In the genomic region with DNA sequence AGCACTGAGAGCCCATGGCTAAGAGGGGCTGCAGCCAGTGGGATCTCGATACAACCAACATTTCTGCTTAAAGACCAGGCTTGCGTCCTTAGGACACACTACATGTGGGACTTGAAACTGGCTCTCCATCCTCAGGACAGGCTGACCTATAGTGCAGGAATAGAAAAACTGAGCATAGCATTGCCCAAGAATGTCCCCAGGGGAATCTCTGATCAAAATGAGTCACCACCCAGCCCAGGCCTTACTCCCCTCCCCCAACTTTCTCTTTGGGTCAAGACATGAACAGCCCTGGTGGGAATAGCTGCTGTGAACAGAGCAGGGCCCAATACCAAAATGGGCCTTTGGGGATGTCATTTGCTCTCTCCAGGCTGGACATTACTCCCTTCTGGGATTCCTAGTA, we compare ENCODE assay signal across 25 mouse cellular contexts. TPM values are rescaled to one million over a fixed set of nuclear protein-coding genes. Genes with fewer than 3 reads are reported as not detected.
DNase-seq lines count a peak whose midpoint lies in the region; ATAC-seq and TF ChIP-seq lines count a peak whose summit lies in the region.
"Had no signal": no experiment of that assay in that cellular context is flagged by ENCODE, and none has a peak within 500 bp of the region (broad histone marks: within the 10 kb centered on the region; RNA-seq: fewer than 3 reads in every experiment).

No protein-coding gene starts in this region.

- H3K27me3 ChIP-seq in midbrain, embryonic 11.5 days (ENCODE audit: control insufficient read depth, insufficient read depth, low read length): peaks cover 17% of the 10 kb centered on the region
- peaks cover 62% of the 10 kb centered on the region for H3K27me3 ChIP-seq in midbrain, embryonic 10.5 days (ENCODE audit: low read depth, poor library complexity, severe bottlenecking)
- no peaks in the 10 kb centered on the region for H3K27me3 ChIP-seq in Patski
- H3K27me3 ChIP-seq in stomach, postnatal 0 days (ENCODE audit: control insufficient read depth, insufficient read depth, low read length): peaks cover 7% of the 10 kb centered on the region

- CTCF ChIA-PET in Patski (lab: Charles Lee): no interaction called here

- H3K9ac ChIP-seq in midbrain, embryonic 11.5 days (ENCODE audit: low read length): no peak overlapping the region
- no peak overlapping the region for H3K9ac ChIP-seq in stomach, postnatal 0 days (ENCODE audit: low read length)
- H3K9ac ChIP-seq: embryonic facial prominence, embryonic 12.5 days; forebrain, embryonic 12.5 days; forebrain, postnatal 0 days; heart, embryonic 13.5 days; hindbrain, embryonic 15.5 days had no signal

- no peak for TF ChIP-seq CTCF in Patski (IDR thresholded peaks at IDR 0.05)
- no peak for TF ChIP-seq CTCF in stomach, postnatal 0 days (IDR thresholded peaks at IDR 0.05; ENCODE audit: low read depth)

- ATAC-seq in midbrain, embryonic 11.5 days (ENCODE audit: low FRiP score): no peak
- peak; percentile 26 for ATAC-seq in Patski
- no peak for ATAC-seq in stomach, postnatal 0 days (ENCODE audit: low FRiP score, low TSS enrichment)
- ATAC-seq: forebrain, postnatal 0 days; intestine, embryonic 16.5 days had no signal

- no peaks in the 10 kb centered on the region for H3K4me1 ChIP-seq in midbrain, embryonic 11.5 days (ENCODE audit: control insufficient read depth, insufficient read depth, low read length)
- peaks cover 12% of the 10 kb centered on the region for H3K4me1 ChIP-seq in midbrain, embryonic 10.5 days
- H3K4me1 ChIP-seq in stomach, postnatal 0 days (replicated peaks; ENCODE audit: control insufficient read depth, insufficient read depth): no peaks in the 10 kb centered on the region

- TF ChIP-seq EP300 in stomach, postnatal 0 days (optimal IDR thresholded peaks at IDR 0.05): no peak

- no peak overlapping the region for H3K4me2 ChIP-seq in midbrain, embryonic 11.5 days
- H3K4me2 ChIP-seq in stomach, postnatal 0 days (replicated peaks; ENCODE audit: low read depth): no peak overlapping the region
- H3K4me2 ChIP-seq: embryonic facial prominence, embryonic 12.5 days; forebrain, embryonic 12.5 days; heart, embryonic 13.5 days; hindbrain, embryonic 15.5 days had no signal

- H3K9me3 ChIP-seq in midbrain, embryonic 11.5 days (ENCODE audit: control insufficient read depth, low read length): no peaks in the 10 kb centered on the region
- no peaks in the 10 kb centered on the region for H3K9me3 ChIP-seq in midbrain, embryonic 10.5 days (replicated peaks)
- no peaks in the 10 kb centered on the region for H3K9me3 ChIP-seq in stomach, postnatal 0 days (ENCODE audit: control insufficient read depth, low read length)
- H3K9me3 ChIP-seq: embryonic facial prominence, embryonic 12.5 days; forebrain, embryonic 12.5 days; G1E; heart, embryonic 13.5 days; hindbrain, embryonic 15.5 days had no signal

- in situ Hi-C loops in Patski (cut with MboI; ENCODE audit: low pct_unique_long_range_greater_than_20kb): loop anchor here (5.0 kb wide), 1 partner anchor 230 kb away; no protein-coding TSS in a partner anchor

- WGBS in midbrain, embryonic 11.5 days: 83% methylated on average over 2 of the region's 2 CpGs
- 88% methylated on average over 2 of the region's 2 CpGs for WGBS in midbrain, embryonic 10.5 days
- WGBS in stomach, postnatal 0 days: 77% methylated on average over 2 of the region's 2 CpGs

- POLR2A ChIA-PET in Patski (lab: Charles Lee): no interaction called here

- no peak overlapping the region for H3K27ac ChIP-seq in midbrain, embryonic 11.5 days (ENCODE audit: low read depth, low read length)
- H3K27ac ChIP-seq in midbrain, embryonic 10.5 days (replicated peaks): no peak overlapping the region
- H3K27ac ChIP-seq in stomach, postnatal 0 days (replicated peaks): no peak overlapping the region
- H3K27ac ChIP-seq: embryonic facial prominence, embryonic 12.5 days; forebrain, embryonic 12.5 days; heart, embryonic 13.5 days; hindbrain, embryonic 15.5 days had no signal

- peak; percentile 30 for DNase-seq in adrenal gland, postnatal 10 days
- DNase-seq in adrenal gland, postnatal 4 days (ENCODE audit: low spot score in 2 of 2): no peak
- DNase-seq in midbrain, embryonic 11.5 days (ENCODE audit: low spot score, missing footprints): peak; percentile 81
- DNase-seq in midbrain, embryonic 10.5 days (ENCODE audit: low spot score): no peak
- no peak for DNase-seq in Patski (ENCODE audit: low read depth, low spot score)
- DNase-seq in stomach, postnatal 0 days (ENCODE audit: low spot score): peak; percentile 10
- DNase-seq in right cerebral cortex, postnatal 4 days: no peak
- DNase-seq in left cerebral cortex, adult 11 months (ENCODE audit: low spot score): no peak
- DNase-seq: adrenal gland, postnatal 25 days; cerebellum, adult 11 months; cerebellum, adult 8-10 months; cerebellum, postnatal 25 days; forebrain, postnatal 0 days; gastrocnemius, postnatal 14 days; heart, postnatal 36 days had no signal

- H3K36me3 ChIP-seq in midbrain, embryonic 11.5 days (ENCODE audit: control insufficient read depth, insufficient read depth, low read length): no peaks in the 10 kb centered on the region
- H3K36me3 ChIP-seq in midbrain, embryonic 10.5 days: no peaks in the 10 kb centered on the region
- H3K36me3 ChIP-seq in stomach, postnatal 0 days (ENCODE audit: control insufficient read depth, insufficient read depth, low read length): no peaks in the 10 kb centered on the region
- H3K36me3 ChIP-seq: embryonic facial prominence, embryonic 12.5 days; forebrain, embryonic 12.5 days; G1E; heart, embryonic 13.5 days; hindbrain, embryonic 15.5 days had no signal

- H3K4me3 ChIP-seq in midbrain, embryonic 11.5 days (ENCODE audit: low read depth, low read length): no peak overlapping the region
- H3K4me3 ChIP-seq in midbrain, embryonic 10.5 days: no peak overlapping the region
- no peak overlapping the region for H3K4me3 ChIP-seq in stomach, postnatal 0 days (ENCODE audit: low read depth, low read length)
- H3K4me3 ChIP-seq: embryonic facial prominence, embryonic 12.5 days; forebrain, embryonic 12.5 days; heart, embryonic 13.5 days; hindbrain, embryonic 15.5 days had no signal

RNA-seq across cellular contexts. Expression of a gene that starts 1.9 kb away (rescaled TPM):
- total RNA-seq in adrenal gland, postnatal 10 days (2021): not detected
- under 1 TPM in 1 of 2 experiments, not detected in 1; 0.20 TPM for total RNA-seq in adrenal gland, postnatal 4 days (2021)
- 0.15 and 0.30 TPM in 2 replicates for polyA plus RNA-seq in midbrain, embryonic 11.5 days (2014; fragmentation: Nextera tagmentation; extraction: Ambion mirVana)
- polyA plus RNA-seq in midbrain, embryonic 10.5 days (2016; fragmentation: Nextera tagmentation; extraction: Ambion mirVana): 0.07 and 0.09 TPM in 2 replicates
- polyA plus RNA-seq in Patski (2021): 0.06 TPM
- 0.21 and 0.25 TPM in 2 replicates for polyA plus RNA-seq in stomach, postnatal 0 days (2015; fragmentation: Nextera tagmentation; extraction: Ambion mirVana)
- total RNA-seq: adrenal gland, postnatal 25 days; gastrocnemius, adult 18-20 months; gastrocnemius, postnatal 14 days; heart, adult 8-10 months; heart, postnatal 36 days had no signal
- polyA plus RNA-seq: G1E; hindbrain, embryonic 11.5 days had no signal

RNA-seq across cellular contexts. Expression of a gene that starts 9.2 kb away (rescaled TPM):
- total RNA-seq in adrenal gland, postnatal 10 days (2021): not detected
- total RNA-seq in adrenal gland, postnatal 4 days (2021): not detected
- polyA plus RNA-seq in midbrain, embryonic 11.5 days (2014; fragmentation: Nextera tagmentation; extraction: Ambion mirVana): 0.18 TPM in 1 of 2 replicates, not detected in the other
- 0.07 TPM in 2 replicates for polyA plus RNA-seq in midbrain, embryonic 10.5 days (2016; fragmentation: Nextera tagmentation; extraction: Ambion mirVana)
- not detected for polyA plus RNA-seq in Patski (2021)
- polyA plus RNA-seq in stomach, postnatal 0 days (2015; fragmentation: Nextera tagmentation; extraction: Ambion mirVana): not detected in 2 replicates
- total RNA-seq: adrenal gland, postnatal 25 days; G1E; gastrocnemius, adult 18-20 months; gastrocnemius, postnatal 14 days; heart, adult 8-10 months; heart, postnatal 36 days had no signal
- polyA plus RNA-seq: heart, postnatal 0 days had no signal

RNA-seq across cellular contexts. Expression of a gene that starts 32.9 kb away (rescaled TPM):
- 10 to 100 TPM; 42.5 to 43.1 TPM for total RNA-seq in adrenal gland, postnatal 10 days (2021)
- 10 to 100 TPM; 57.1 to 57.8 TPM for total RNA-seq in adrenal gland, postnatal 4 days (2021)
- 119 and 126 TPM in 2 replicates for polyA plus RNA-seq in midbrain, embryonic 11.5 days (2014; fragmentation: Nextera tagmentation; extraction: Ambion mirVana)
- polyA plus RNA-seq in midbrain, embryonic 10.5 days (2016; fragmentation: Nextera tagmentation; extraction: Ambion mirVana): 127 and 136 TPM in 2 replicates
- polyA plus RNA-seq in Patski (2021): 37.2 TPM
- 47.2 and 48.9 TPM in 2 replicates for polyA plus RNA-seq in stomach, postnatal 0 days (2015; fragmentation: Nextera tagmentation; extraction: Ambion mirVana)

Comparison
In these comparisons a context has a peak if more than half of its experiments do, and no peak if none do; other contexts are left out.
1. DNase-seq: peak in adrenal gland, postnatal 10 days (single experiment), midbrain, embryonic 11.5 days (single experiment) and stomach, postnatal 0 days (single experiment); none in adrenal gland, postnatal 4 days (0 of 2), midbrain, embryonic 10.5 days (single experiment), Patski (single experiment), right cerebral cortex, postnatal 4 days (single experiment) and left cerebral cortex, adult 11 months (single experiment).